In the genomic region with DNA sequence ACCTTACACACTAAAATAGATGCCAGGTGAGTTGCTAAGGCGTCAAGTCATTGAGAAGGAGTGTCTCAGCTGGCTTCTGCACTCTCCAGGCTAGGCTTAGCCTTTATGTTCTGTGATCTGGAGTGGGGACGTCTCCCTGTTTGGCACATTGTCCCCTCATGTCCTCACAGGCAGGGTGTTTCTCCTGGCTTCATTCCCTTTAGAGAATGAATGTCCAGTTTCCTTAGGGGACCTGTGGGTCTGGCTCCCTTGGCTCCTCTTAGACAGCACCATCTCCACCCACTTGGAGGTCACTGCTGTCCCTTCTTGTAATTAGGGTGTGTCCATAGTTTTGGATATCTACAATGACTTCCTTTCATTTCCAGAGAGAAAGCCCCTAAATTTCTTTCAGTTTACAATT, we compare ENCODE assay signal across 22 mouse cellular contexts. TPM values are rescaled to one million over a fixed set of nuclear protein-coding genes. Genes with fewer than 3 reads are reported as not detected.
"Had no signal": no experiment of that assay in that cellular context is flagged by ENCODE, and none has a peak within 500 bp of the region (broad histone marks: within the 10 kb centered on the region; RNA-seq: fewer than 3 reads in every experiment).

No protein-coding gene starts in this region.

- H3K4me3 ChIP-seq: neural tube, embryonic 13.5 days; neural tube, embryonic 15.5 days; stomach, embryonic 15.5 days had no signal

- H3K27ac ChIP-seq: neural tube, embryonic 13.5 days; neural tube, embryonic 15.5 days; stomach, embryonic 15.5 days; stomach, postnatal 0 days had no signal

- H3K4me2 ChIP-seq: neural tube, embryonic 13.5 days; neural tube, embryonic 15.5 days; stomach, embryonic 15.5 days had no signal

- H3K4me1 ChIP-seq: neural tube, embryonic 13.5 days; neural tube, embryonic 15.5 days; stomach, embryonic 15.5 days had no signal

- H3K36me3 ChIP-seq: neural tube, embryonic 13.5 days; neural tube, embryonic 15.5 days; stomach, embryonic 15.5 days had no signal

- H3K9ac ChIP-seq: neural tube, embryonic 13.5 days; neural tube, embryonic 15.5 days; stomach, embryonic 15.5 days had no signal

- H3K9me3 ChIP-seq: neural tube, embryonic 13.5 days; neural tube, embryonic 15.5 days; stomach, embryonic 15.5 days had no signal

- DNase-seq: retina, postnatal 1 day; right cerebral cortex, adult 18-20 months; right cerebral cortex, postnatal 14 days; right cerebral cortex, postnatal 25 days; right cerebral cortex, postnatal 4 days; spleen, adult 18-20 months; thymus, adult 18-20 months; thymus, adult 2 months; thymus, postnatal 14 days; thymus, postnatal 25 days; thymus, postnatal 36 days; thymus, postnatal 4 days had no signal

- H3K27me3 ChIP-seq: neural tube, embryonic 15.5 days had no signal

RNA-seq across cellular contexts. Expression of gene Gja4, which starts 6.9 kb away (rescaled TPM):
- total RNA-seq: neutrophil, adult 5-6 weeks had no signal

RNA-seq across cellular contexts. Expression of gene Gjb3, which starts 23.7 kb away (rescaled TPM):
- total RNA-seq: neutrophil, adult 5-6 weeks had no signal
- polyA plus RNA-seq: neural tube, embryonic 13.5 days; neural tube, embryonic 15.5 days had no signal

RNA-seq across cellular contexts. Expression of gene Gjb4, which starts 47.0 kb away (rescaled TPM):
- total RNA-seq: neutrophil, adult 5-6 weeks had no signal
- polyA plus RNA-seq: neural tube, embryonic 13.5 days; neural tube, embryonic 14.5 days; neural tube, embryonic 15.5 days; spleen, adult 2 months; stomach, embryonic 14.5 days; testis, adult 2 months; thymus, postnatal 0 days had no signal

RNA-seq across cellular contexts. Expression of gene Gjb5, which starts 51.1 kb away (rescaled TPM):
- total RNA-seq: neutrophil, adult 5-6 weeks had no signal
- polyA plus RNA-seq: neural tube, embryonic 14.5 days; spleen, adult 2 months had no signal
